Mouse (Mus musculus) heart, postnatal 0 days (tissue): ENCODE results near the gene Ulk4. TPM values are rescaled to one million over a fixed set of nuclear protein-coding genes. Genes with fewer than 3 reads are reported as not detected.
"Not testable (repeated sequence)": the region's sequence is repeated elsewhere in the genome, so short reads cannot be mapped to it uniquely, and the experiment has no call there.

Experiments
- ATAC-seq: fragments of 200-750 bp; cut with Nextera tagmentation; 2 replicates; pipeline ENCODE4 v1.8.0; 2017; ENCODE audit warnings: low read depth, moderate number of reproducible peaks, moderate library complexity; ENCODE audit not compliant: insufficient read depth
- DNase-seq: peaks from one replicate; pipeline ENCODE4 v3.0.0-alpha.2; 2016; ENCODE audit warnings: low spot score
- H3K27ac ChIP-seq: fragments of 300-500 bp; sonication (generic); 2 replicates; pipeline ENCODE4 v1.5.1; 2014; ENCODE audit warnings: low read depth, mild to moderate bottlenecking
- H3K27me3 ChIP-seq: fragments of 300-500 bp; sonication (generic); 2 replicates; pipeline ENCODE4 v1.6.1; 2014; ENCODE audit warnings: low read length, mixed read lengths; ENCODE audit not compliant: control insufficient read depth, insufficient read depth
- H3K36me3 ChIP-seq: fragments of 300-500 bp; sonication (generic); replicated peaks from 2 replicates; pipeline ENCODE4 v1.6.1; 2014; ENCODE audit warnings: low read length, mixed read lengths; ENCODE audit not compliant: control insufficient read depth, insufficient read depth
- H3K4me1 ChIP-seq: fragments of 300-500 bp; sonication (generic); 2 replicates; pipeline ENCODE4 v1.6.1; 2014; ENCODE audit warnings: antibody characterized with exemption; ENCODE audit not compliant: control insufficient read depth, insufficient read depth
- H3K4me2 ChIP-seq: fragments of 300-500 bp; sonication (generic); 2 replicates; pipeline ENCODE4 v1.6.1; 2014; ENCODE audit warnings: low read depth, mild to moderate bottlenecking, low read length, moderate library complexity
- H3K4me3 ChIP-seq: fragments of 300-500 bp; sonication (generic); 2 replicates; pipeline ENCODE4 v1.5.1; 2014; ENCODE audit warnings: low read depth, low read length
- H3K9ac ChIP-seq: fragments of 300-500 bp; sonication (generic); replicated peaks from 2 replicates; pipeline ENCODE4 v1.6.1; 2014; ENCODE audit warnings: low read depth, low read length, mixed read lengths
- H3K9me3 ChIP-seq: fragments of 300-500 bp; sonication (generic); replicated peaks from 2 replicates; pipeline ENCODE4 v1.6.1; 2016; ENCODE audit warnings: low read length; ENCODE audit not compliant: control insufficient read depth
- CTCF ChIP-seq: IDR thresholded peaks from 2 replicates; pipeline ENCODE4 v1.5.1; 2016; ENCODE audit warnings: antibody characterized with exemption, control low read depth, low read depth
- EP300 ChIP-seq: IDR thresholded peaks from 2 replicates; pipeline ENCODE4 v1.6.1; 2016; ENCODE audit warnings: antibody characterized with exemption, low read depth
- WGBS: fragments of 180-500 bp; shearing (Covaris S2); extraction: QIAGEN DNeasy Blood & Tissue Kit; methylation state at CpG from one replicate; pipeline ENCODE4 v1.1.7; 2014; 5-methylcytosine and 5-hydroxymethylcytosine counted together
- polyA plus RNA-seq: library from polyadenylated mRNA; unstranded; fragments of >200 nt; fragmentation: Nextera tagmentation; extraction: Ambion mirVana; gene quantifications from 2 replicates; pipeline ENCODE4 v1.2.1, GENCODE M21; 2015
- total RNA-seq: library from RNA; depleted of rRNA; stranded (reverse); fragments of >200 nt; gene quantifications from 2 replicates; pipeline ENCODE4 v1.2.3, GENCODE M21; 2014; ENCODE audit warnings: low replicate concordance

The Ulk4 gene
- total and polyA plus RNA-seq, 2 experiments from 2014 or later, result 1.5 to 66.7 TPM

GRCm38 (mm10) chr9:120918642-120919041 lies 358.4 kb downstream of the Ulk4 start:
- no peak for ATAC-seq
- Histone ChIP-seq H3K9ac (no peak overlapping the region), H3K4me3 (no peak overlapping the region)

DNA sequence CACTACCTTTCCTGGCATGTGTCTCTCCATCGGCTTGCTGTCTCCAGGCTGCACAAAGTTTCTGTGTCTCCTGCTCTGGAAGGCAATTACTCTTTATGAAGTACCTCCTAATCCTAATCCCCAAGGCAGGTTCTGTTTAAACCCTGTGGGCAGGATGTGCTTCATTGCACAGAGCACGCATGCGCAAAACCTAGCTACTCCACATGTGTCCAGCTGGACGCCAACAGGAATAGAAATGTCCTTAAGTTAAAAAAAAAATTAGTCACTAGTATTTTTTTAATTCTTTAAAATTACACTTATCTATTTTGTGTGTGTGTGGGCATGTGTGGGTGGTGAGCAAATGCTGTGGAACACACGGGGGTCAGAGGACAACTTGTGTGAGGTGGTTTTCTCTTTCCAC lies 358.8 kb downstream of the Ulk4 start:
- Histone ChIP-seq H3K9ac (no peak overlapping the region), H3K27ac (no peak overlapping the region), H3K36me3 (no peaks in the 10 kb centered on the region), H3K27me3 (no peaks in the 10 kb centered on the region), H3K4me2 (no peak overlapping the region), H3K4me1 (no peaks in the 10 kb centered on the region), H3K4me3 (no peak overlapping the region), H3K9me3 (no peaks in the 10 kb centered on the region)
- WGBS, result 81% methylated on average over 5 of the region's 5 CpGs
- TF ChIP-seq CTCF (no peak), EP300 (no peak)
- ATAC-seq (no peak), DNase-seq (no peak)

More at GRCm38 (mm10) chr9:120918642-120919041, 358.4 kb downstream of the Ulk4 start:
- no peaks in the 10 kb centered on the region for H3K27me3 ChIP-seq
- no peak overlapping the region for H3K27ac ChIP-seq
- no peaks in the 10 kb centered on the region for H3K9me3 ChIP-seq
- 28% methylated on average over 6 of the region's 6 CpGs for WGBS
- H3K4me1 ChIP-seq, result no peaks in the 10 kb centered on the region
- H3K36me3 ChIP-seq, result no peaks in the 10 kb centered on the region
- no peak for TF ChIP-seq CTCF
- no peak for TF ChIP-seq EP300
- no peak for DNase-seq
- H3K4me2 ChIP-seq, result no peak overlapping the region

- 95% methylated on average over 2 of the region's 2 CpGs for WGBS
- H3K27ac ChIP-seq, ATAC-seq: not testable (repeated sequence)
These were observed 359.4 kb downstream of the Ulk4 start for GRCm38 (mm10) chr9:120917619-120918018.

GRCm38 (mm10) chr9:120914877-120915459 lies 362.0 kb downstream of the Ulk4 start:
- H3K9ac ChIP-seq, result no peak overlapping the region
- TF ChIP-seq CTCF (peak; percentile 53), EP300 (no peak)
- 69% methylated on average over 14 of the region's 14 CpGs for WGBS
- no peaks in the 10 kb centered on the region for H3K9me3 ChIP-seq
- no peak overlapping the region for H3K4me3 ChIP-seq
- no peaks in the 10 kb centered on the region for H3K4me1 ChIP-seq
- H3K27ac ChIP-seq, result peak overlapping the region; percentile 73
- no peak overlapping the region for H3K4me2 ChIP-seq
- H3K27me3 ChIP-seq, result no peaks in the 10 kb centered on the region
- no peaks in the 10 kb centered on the region for H3K36me3 ChIP-seq
- DNase-seq (peak; percentile 67), ATAC-seq (peak; percentile 86)

More at GRCm38 (mm10) chr9:120917619-120918018, 359.4 kb downstream of the Ulk4 start:
- H3K4me2 ChIP-seq, H3K4me1 ChIP-seq, H3K4me3 ChIP-seq, H3K27me3 ChIP-seq, H3K9ac ChIP-seq, H3K9me3 ChIP-seq, DNase-seq, H3K36me3 ChIP-seq: not testable (repeated sequence)

DNA sequence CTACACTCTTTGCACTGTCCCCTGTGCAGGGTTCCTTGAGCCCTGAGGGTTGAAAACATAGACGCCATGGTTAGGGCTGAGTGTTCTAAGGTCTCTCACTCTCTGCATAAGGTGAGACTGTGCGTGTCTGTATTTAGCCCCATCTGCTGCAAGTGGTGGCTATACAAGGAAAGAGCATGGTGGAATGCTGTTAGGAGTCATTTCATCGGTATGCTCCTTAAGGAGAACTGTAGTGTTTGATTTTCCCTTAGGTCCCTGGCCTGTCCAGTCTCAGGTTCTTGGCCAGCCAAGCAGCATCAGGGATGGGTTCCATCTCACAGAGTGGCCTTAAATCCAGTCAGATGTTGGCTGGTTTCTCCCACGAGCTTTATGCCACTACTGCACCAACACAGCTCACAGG lies 362.6 kb downstream of the Ulk4 start:
- no peak overlapping the region for H3K9ac ChIP-seq
- H3K4me3 ChIP-seq, result no peak overlapping the region
- peak overlapping the region; percentile 73 for H3K27ac ChIP-seq
- DNase-seq (no peak), ATAC-seq (no peak)
- no peaks in the 10 kb centered on the region for H3K27me3 ChIP-seq
- H3K4me2 ChIP-seq, result no peak overlapping the region
- no peaks in the 10 kb centered on the region for H3K36me3 ChIP-seq
- WGBS, result 59% methylated on average over 4 of the region's 4 CpGs
- TF ChIP-seq CTCF (no peak), EP300 (no peak)
- no peaks in the 10 kb centered on the region for H3K4me1 ChIP-seq
- no peaks in the 10 kb centered on the region for H3K9me3 ChIP-seq

DNA sequence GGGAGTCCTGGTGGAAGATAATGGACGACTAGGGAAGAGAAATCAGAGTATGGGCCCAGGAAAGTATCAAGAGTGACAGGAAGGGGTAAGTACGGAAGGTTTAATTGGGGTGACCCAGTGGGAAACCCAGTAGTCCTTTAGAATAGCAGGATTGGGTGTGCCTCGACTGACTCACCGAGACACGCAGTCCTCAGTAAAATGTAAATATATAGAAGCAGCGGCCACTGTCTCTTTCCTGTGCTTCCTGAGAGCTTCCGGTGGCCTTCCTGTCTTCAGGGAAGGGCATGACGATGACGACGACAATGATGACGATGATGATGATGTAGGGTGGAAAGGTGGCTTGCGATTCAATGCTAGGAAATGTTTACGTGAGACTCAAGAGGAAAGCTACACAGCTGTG lies 363.8 kb downstream of the Ulk4 start:
- H3K9ac ChIP-seq, result no peak overlapping the region
- no peak for ATAC-seq
- TF ChIP-seq EP300, result no peak
- no peak for TF ChIP-seq CTCF
- no peak overlapping the region for H3K4me2 ChIP-seq
- no peaks in the 10 kb centered on the region for H3K4me1 ChIP-seq
- 68% methylated on average over 13 of the region's 13 CpGs for WGBS
- 0 out of 2 replicates have a peak overlapping the region, but pooled peaks have one; percentile 20 for H3K27ac ChIP-seq
- no peak for DNase-seq
- no peak overlapping the region for H3K4me3 ChIP-seq
- H3K27me3 ChIP-seq, result no peaks in the 10 kb centered on the region
- no peaks in the 10 kb centered on the region for H3K9me3 ChIP-seq
- H3K36me3 ChIP-seq, result no peaks in the 10 kb centered on the region
